Mouse (Mus musculus): ENCODE results near the gene Nova1.

The Nova1 gene

GRCm38 (mm10) chr12:46676341-46676740, 142.4 kb downstream of the Nova1 start:
- no peak for DNase-seq (ENCODE audit: low spot score in 2 of 2)

- no peak for DNase-seq (ENCODE audit: low spot score in 2 of 2)
Observed at GRCm38 (mm10) chr12:46666706-46667105, 152.0 kb downstream of the Nova1 start.

- no peak for DNase-seq (ENCODE audit: low spot score in 2 of 2)
Observed at GRCm38 (mm10) chr12:46646139-46646611, 172.6 kb downstream of the Nova1 start.

- no peak for DNase-seq (ENCODE audit: low spot score in 2 of 2)
Observed at GRCm38 (mm10) chr12:46645365-46645962, 173.3 kb downstream of the Nova1 start.

All from natural killer cell, adult 2 months (primary cell).